Mouse (Mus musculus): Measurements from ENCODE around the gene Etnk1.
A peak's percentile ranks its signal among the peaks of the same experiment; 100 is the strongest.
"Not testable (repeated sequence)": the region's sequence is repeated elsewhere in the genome, so short reads cannot be mapped to it uniquely, and the experiment has no call there.

Etnk1 gene

GRCm38 (mm10) chr6:143171781-143172465, 4.9 kb downstream of the Etnk1 start:
- no peak for DNase-seq (ENCODE audit: low spot score)

- not testable (repeated sequence) for DNase-seq (ENCODE audit: low spot score)
Measured at GRCm38 (mm10) chr6:143172683-143173082, 5.7 kb downstream of the Etnk1 start.

- DNase-seq (ENCODE audit: low spot score), result no peak
Measured at GRCm38 (mm10) chr6:143174226-143174625, 7.2 kb downstream of the Etnk1 start.

- peak; percentile 42 for DNase-seq (ENCODE audit: low spot score)
Measured at GRCm38 (mm10) chr6:143174906-143175656, 8.1 kb downstream of the Etnk1 start.

GRCm38 (mm10) chr6:143176076-143176475, 9.1 kb downstream of the Etnk1 start:
- DNase-seq (ENCODE audit: low spot score), result no peak

- DNase-seq (ENCODE audit: low spot score), result no peak
Measured at GRCm38 (mm10) chr6:143176591-143176990, 9.6 kb downstream of the Etnk1 start.

GRCm38 (mm10) chr6:143179181-143179580, 12.2 kb downstream of the Etnk1 start:
- DNase-seq (ENCODE audit: low spot score), result no peak

GRCm38 (mm10) chr6:143179733-143180132, 12.7 kb downstream of the Etnk1 start:
- no peak for DNase-seq (ENCODE audit: low spot score)

GRCm38 (mm10) chr6:143180511-143180910, 13.5 kb downstream of the Etnk1 start:
- DNase-seq (ENCODE audit: low spot score), result no peak

- DNase-seq (ENCODE audit: low spot score), result no peak
Measured at GRCm38 (mm10) chr6:143184099-143184498, 17.1 kb downstream of the Etnk1 start.

- no peak for DNase-seq (ENCODE audit: low spot score)
Measured at GRCm38 (mm10) chr6:143184745-143185144, 17.7 kb downstream of the Etnk1 start.

- DNase-seq (ENCODE audit: low spot score), result no peak
Measured at GRCm38 (mm10) chr6:143190838-143191476, 23.9 kb downstream of the Etnk1 start.

GRCm38 (mm10) chr6:143191477-143192098, 24.6 kb downstream of the Etnk1 start:
- peak; percentile 15 for DNase-seq (ENCODE audit: low spot score)

- DNase-seq (ENCODE audit: low spot score), result no peak
Measured at GRCm38 (mm10) chr6:143192709-143193108, 25.7 kb downstream of the Etnk1 start.

- DNase-seq (ENCODE audit: low spot score), result no peak
Measured at GRCm38 (mm10) chr6:143193166-143193565, 26.1 kb downstream of the Etnk1 start.

GRCm38 (mm10) chr6:143193641-143194040, 26.6 kb downstream of the Etnk1 start:
- DNase-seq (ENCODE audit: low spot score), result no peak

- no peak for DNase-seq (ENCODE audit: low spot score)
Measured at GRCm38 (mm10) chr6:143197053-143197452, 30.0 kb downstream of the Etnk1 start.

GRCm38 (mm10) chr6:143198421-143198820, 31.4 kb downstream of the Etnk1 start:
- DNase-seq (ENCODE audit: low spot score), result no peak

- DNase-seq (ENCODE audit: low spot score), result no peak
Measured at GRCm38 (mm10) chr6:143203097-143203496, 36.1 kb downstream of the Etnk1 start.

GRCm38 (mm10) chr6:143208880-143209279, 41.9 kb downstream of the Etnk1 start:
- peak; percentile 32 for DNase-seq (ENCODE audit: low spot score)

- no peak for DNase-seq (ENCODE audit: low spot score)
Measured at GRCm38 (mm10) chr6:143212766-143213165, 45.7 kb downstream of the Etnk1 start.

GRCm38 (mm10) chr6:143213461-143213860, 46.4 kb downstream of the Etnk1 start:
- no peak for DNase-seq (ENCODE audit: low spot score)

GRCm38 (mm10) chr6:143216221-143216620, 49.2 kb downstream of the Etnk1 start:
- DNase-seq (ENCODE audit: low spot score), result no peak

All from yolk sac, embryonic 10.5 days (tissue).